Mouse (Mus musculus): ENCODE results near the gene Fkbp15. TPM values are rescaled to one million over a fixed set of nuclear protein-coding genes. Genes with fewer than 3 reads are reported as not detected.

Gene Fkbp15
- total RNA-seq, 1 experiment from 2014 or later = 141 TPM

GRCm38 (mm10) chr4:62374342-62374741 lies 14.0 kb upstream of the Fkbp15 start:
- ATAC-seq (ENCODE audit: extremely low read depth, insufficient number of reproducible peaks, low FRiP score, poor library complexity, severe bottlenecking) = no peak

DNA sequence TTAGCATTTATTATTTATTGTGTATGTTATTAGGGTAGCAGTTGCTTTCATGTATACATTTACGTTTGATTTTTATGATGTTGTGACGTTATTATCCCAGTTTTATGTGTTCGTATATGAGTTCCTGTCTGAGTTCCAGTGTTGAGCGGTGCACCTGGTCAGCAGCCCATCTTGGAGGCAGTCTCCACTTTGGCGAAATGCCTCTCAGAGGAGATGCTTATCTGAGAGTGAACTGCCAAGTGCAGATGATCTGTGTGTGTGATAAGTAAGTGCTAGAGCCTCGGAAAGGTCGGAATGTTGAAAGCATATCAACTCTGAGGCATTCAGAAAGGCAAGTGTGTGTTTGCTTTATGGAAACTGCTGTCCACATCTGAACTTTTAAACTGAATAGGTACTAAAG lies 13.3 kb upstream of the Fkbp15 start:
- no peak for ATAC-seq (ENCODE audit: extremely low read depth, insufficient number of reproducible peaks, low FRiP score, poor library complexity, severe bottlenecking)

DNA sequence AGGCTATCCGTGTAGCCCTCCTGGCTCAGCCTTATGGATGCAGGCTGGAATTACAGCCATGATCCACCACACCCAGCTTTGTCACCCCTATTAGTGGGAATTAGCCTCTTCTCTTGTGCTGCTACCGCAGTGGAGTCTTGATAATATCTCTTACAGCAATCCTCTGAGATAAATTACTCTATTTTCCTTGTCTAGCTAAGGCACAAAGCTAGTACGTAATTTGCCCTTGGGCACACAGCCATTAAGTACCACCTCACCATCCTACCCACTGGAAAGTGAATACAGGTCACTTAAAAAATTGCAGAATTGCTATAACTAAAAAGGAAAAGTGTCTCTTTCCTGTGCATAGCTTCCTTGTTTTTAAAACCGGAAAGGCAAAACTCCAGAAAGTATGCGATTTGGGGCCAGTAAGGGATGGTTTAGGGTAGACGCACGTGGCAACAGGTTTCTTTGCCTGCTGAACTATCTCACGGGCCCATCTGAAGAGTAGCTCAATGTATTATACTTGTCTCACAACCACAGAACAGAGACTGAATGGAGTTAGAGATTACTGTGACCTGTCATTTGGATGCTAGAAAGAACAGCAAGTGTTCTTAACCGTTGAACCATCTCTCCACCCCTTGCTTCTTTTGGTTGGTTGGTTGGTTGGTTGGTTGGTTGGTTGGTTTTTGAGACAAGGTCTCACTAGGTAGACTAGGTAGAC lies 12.6 kb upstream of the Fkbp15 start:
- no peak for ATAC-seq (ENCODE audit: extremely low read depth, insufficient number of reproducible peaks, low FRiP score, poor library complexity, severe bottlenecking)

GRCm38 (mm10) chr4:62372410-62372809 lies 12.1 kb upstream of the Fkbp15 start:
- ATAC-seq (ENCODE audit: extremely low read depth, insufficient number of reproducible peaks, low FRiP score, poor library complexity, severe bottlenecking) = no peak

DNA sequence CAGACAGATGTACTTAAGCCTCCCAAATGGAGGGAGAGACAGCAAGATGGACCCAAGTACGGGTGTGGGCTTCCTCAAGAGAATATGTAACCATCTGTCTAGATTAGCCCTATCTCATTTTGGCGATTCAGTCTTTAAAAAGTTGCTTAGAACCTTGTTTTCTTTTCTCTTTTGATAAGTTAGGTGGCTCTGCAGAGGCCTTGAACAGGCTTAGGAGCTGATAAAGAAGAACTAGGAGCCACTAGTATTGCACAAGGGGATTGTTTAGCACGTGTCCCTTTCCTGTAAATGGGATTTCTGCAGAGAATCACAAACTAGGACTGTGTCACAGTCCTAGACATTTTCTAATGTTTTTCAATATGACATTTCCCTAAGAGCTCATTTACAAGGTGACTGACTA lies 8.7 kb upstream of the Fkbp15 start:
- no peak for ATAC-seq (ENCODE audit: extremely low read depth, insufficient number of reproducible peaks, low FRiP score, poor library complexity, severe bottlenecking)

DNA sequence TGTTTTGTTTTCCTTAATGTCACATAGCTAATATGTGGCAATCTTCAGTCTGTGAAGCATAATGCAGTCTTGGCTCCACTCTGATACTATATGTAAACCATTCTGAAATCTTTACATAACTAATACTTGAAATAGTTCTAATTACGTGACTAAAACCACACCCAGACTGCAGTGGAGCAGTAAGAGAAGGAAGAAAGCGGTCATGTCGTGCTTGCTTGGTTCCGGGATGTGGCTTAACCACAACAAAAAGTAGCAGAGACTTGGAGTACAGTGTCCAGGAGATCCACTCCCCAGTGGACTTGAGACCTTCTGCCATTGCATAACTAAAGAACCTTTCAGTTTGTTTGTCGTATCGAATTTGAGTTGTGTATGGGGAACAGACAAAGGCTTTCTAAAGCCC lies 7.2 kb upstream of the Fkbp15 start:
- ATAC-seq (ENCODE audit: extremely low read depth, insufficient number of reproducible peaks, low FRiP score, poor library complexity, severe bottlenecking) = peak; percentile 51; the same call in 1 of the 2 replicates

DNA sequence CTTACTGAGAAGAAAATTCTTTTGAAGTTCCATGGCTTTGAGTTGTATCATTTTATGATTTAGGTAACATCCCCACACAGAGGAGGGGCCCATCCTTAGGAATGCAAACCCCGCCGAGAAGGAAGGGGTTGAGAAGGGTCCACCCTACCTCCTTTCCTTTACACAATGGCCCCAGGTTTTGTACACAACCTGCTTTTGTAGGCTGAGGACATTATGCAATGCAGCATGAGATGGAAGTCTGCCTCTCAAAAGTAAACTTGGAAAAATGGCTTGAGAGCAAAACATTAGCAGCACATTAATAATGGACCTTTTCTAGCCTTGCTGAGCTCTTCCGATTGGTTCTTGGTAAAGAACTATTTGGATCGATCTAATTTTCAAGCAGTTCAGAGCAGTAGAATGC lies 5.9 kb upstream of the Fkbp15 start:
- no peak for ATAC-seq (ENCODE audit: extremely low read depth, insufficient number of reproducible peaks, low FRiP score, poor library complexity, severe bottlenecking)

DNA sequence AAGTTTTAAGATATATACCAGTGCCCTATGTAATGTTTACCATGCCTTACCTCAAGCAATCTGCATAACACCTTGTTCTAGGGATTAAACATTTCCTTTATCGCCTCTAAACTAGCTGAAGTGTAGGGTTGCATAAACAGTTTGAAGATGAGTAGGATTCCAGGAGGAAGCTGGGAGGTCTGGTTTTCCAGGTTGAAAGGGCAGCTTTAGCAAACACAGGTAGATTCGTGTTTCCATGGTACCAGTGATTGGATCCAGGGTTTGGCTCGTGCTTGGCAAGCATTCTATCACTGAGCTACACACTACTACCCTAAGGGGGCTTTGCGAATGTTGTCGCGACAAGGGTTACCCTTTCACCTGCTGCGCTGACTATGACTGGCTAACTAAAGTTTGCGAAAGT lies 4.0 kb upstream of the Fkbp15 start:
- ATAC-seq (ENCODE audit: extremely low read depth, insufficient number of reproducible peaks, low FRiP score, poor library complexity, severe bottlenecking) = no peak

DNA sequence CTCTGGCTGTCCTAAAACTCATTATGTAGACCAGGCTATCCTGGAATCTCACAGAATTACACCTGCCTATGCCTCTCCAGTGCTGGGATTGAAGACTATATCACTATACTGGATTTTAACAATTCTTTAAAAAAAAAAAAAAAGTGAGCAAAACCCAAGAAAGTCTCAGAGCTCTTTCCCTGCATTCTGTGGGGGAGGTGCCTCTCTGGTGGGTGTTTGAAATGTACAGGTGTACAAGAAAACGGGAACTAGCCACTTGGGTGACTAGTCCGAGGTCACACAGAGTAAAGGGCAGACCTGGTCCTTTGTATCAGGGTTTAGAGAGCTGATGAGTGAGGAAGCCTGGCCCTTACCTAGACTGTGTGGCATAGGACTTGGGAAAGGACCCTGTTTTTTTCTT lies 2.1 kb upstream of the Fkbp15 start:
- no peak for ATAC-seq (ENCODE audit: extremely low read depth, insufficient number of reproducible peaks, low FRiP score, poor library complexity, severe bottlenecking)

- ATAC-seq (ENCODE audit: extremely low read depth, insufficient number of reproducible peaks, low FRiP score, poor library complexity, severe bottlenecking) = no peak
These were observed 1.6 kb upstream of the Fkbp15 start for GRCm38 (mm10) chr4:62361997-62362396.

GRCm38 (mm10) chr4:62361571-62361970 lies 1.2 kb upstream of the Fkbp15 start:
- ATAC-seq (ENCODE audit: extremely low read depth, insufficient number of reproducible peaks, low FRiP score, poor library complexity, severe bottlenecking) = no peak

DNA sequence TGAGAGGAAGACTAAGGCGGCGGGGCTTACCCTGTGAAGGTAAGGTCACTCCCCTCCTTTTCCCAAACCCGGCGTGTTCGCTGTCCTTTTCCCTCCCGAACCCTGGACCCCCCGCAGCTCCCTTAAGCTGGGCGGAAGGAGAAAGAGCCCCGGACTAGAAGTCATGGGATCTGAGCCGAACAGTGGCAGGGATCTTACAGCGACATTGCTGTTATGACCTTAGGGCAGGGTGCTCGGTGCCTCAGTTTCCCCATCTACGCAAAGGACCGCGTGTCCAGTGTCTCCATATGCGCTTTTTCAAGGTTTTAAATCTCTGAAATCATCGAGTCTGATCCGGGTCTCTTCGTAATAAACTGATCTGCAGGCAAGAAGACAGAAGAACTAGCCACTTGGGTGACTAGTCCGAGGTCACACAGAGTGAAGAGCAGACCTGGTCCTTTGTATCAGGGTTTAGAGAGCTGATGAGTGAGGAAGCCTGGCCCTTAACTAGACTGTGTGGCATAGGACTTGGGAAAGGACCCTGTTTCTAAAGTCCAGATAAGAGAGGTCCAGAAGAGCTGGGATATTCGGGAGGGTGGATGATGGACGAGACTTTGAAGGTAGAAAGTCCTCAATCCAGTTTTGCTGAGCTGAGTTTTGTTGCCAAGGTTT lies 582 bp upstream of the Fkbp15 start:
- no peak for ATAC-seq (ENCODE audit: extremely low read depth, insufficient number of reproducible peaks, low FRiP score, poor library complexity, severe bottlenecking)

GRCm38 (mm10) chr4:62359256-62359775 lies 1.0 kb downstream of the Fkbp15 start:
- ATAC-seq (ENCODE audit: extremely low read depth, insufficient number of reproducible peaks, low FRiP score, poor library complexity, severe bottlenecking) = no peak

GRCm38 (mm10) chr4:62357631-62358148 lies 2.7 kb downstream of the Fkbp15 start:
- no peak; the same call in 1 of the 2 replicates for ATAC-seq (ENCODE audit: extremely low read depth, insufficient number of reproducible peaks, low FRiP score, poor library complexity, severe bottlenecking)

GRCm38 (mm10) chr4:62349371-62349770 lies 11.0 kb downstream of the Fkbp15 start:
- ATAC-seq (ENCODE audit: extremely low read depth, insufficient number of reproducible peaks, low FRiP score, poor library complexity, severe bottlenecking) = no peak

GRCm38 (mm10) chr4:62348329-62348705 lies 12.0 kb downstream of the Fkbp15 start:
- ATAC-seq (ENCODE audit: extremely low read depth, insufficient number of reproducible peaks, low FRiP score, poor library complexity, severe bottlenecking) = no peak

DNA sequence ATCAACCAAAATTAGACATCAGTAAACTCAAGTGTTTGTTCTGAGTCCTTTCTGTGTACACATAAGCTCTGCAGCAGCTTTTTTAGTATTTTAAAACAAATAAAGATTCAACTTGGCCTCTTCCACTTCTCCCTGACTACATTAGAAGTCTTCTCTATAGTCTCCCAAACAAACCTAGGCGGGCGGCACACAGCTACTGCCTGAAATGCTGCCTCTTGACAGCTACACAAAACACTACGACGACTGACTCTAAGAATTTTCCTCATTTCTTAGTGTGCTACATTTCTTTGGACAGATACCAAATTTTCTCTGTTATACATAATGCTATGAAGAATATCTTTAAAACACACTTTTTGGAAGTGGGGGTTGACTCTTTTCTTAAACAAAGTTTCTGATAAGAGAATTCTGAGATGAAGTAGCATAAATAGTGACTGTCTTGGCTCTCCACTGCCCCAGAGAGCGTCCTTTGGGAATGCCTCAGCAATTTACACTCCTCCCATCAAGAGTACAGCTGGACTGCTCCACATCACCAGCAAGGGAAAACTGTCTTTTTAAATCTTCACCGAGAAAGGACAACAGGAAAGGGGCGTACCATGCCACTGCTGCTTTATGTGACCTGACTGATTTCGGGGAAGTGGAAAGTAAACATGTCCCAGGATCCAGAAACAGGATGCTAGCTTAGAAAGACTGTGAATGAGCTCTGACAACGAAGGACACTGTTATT lies 12.6 kb downstream of the Fkbp15 start:
- ATAC-seq (ENCODE audit: extremely low read depth, insufficient number of reproducible peaks, low FRiP score, poor library complexity, severe bottlenecking) = no peak

DNA sequence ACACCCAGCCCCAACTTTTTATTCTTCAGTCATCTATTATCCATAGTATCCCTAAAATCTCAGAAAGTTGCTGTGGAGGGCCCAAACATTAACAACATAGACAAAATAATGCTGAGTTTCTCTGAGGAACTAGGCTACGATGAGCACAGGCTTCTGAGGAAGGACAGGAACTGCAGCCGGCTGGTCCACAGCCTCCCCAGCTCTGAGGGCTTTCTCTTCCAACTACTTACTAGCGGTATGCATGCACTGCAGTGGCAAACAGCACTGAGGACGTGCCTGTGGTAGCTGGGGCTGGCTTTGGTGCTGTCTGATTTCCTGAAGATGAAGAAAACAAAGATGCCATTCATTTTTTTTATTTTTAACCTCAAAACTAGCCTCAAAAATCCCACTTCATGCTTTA lies 14.5 kb downstream of the Fkbp15 start:
- ATAC-seq (ENCODE audit: extremely low read depth, insufficient number of reproducible peaks, low FRiP score, poor library complexity, severe bottlenecking) = peak; percentile 69; the same call in 1 of the 2 replicates

GRCm38 (mm10) chr4:62344000-62344399 lies 16.3 kb downstream of the Fkbp15 start:
- ATAC-seq (ENCODE audit: extremely low read depth, insufficient number of reproducible peaks, low FRiP score, poor library complexity, severe bottlenecking) = peak; percentile 49; the same call in 1 of the 2 replicates

- ATAC-seq (ENCODE audit: extremely low read depth, insufficient number of reproducible peaks, low FRiP score, poor library complexity, severe bottlenecking) = no peak
These were observed 21.8 kb downstream of the Fkbp15 start for GRCm38 (mm10) chr4:62338536-62338935.

Measured in neutrophil, adult 5-6 weeks (primary cell).